Mouse (Mus musculus) erythroblast, adult 5-6 weeks (primary cell): ENCODE data around the gene Myo19. TPM values are rescaled to one million over a fixed set of nuclear protein-coding genes. Genes with fewer than 3 reads are reported as not detected.
A peak's percentile ranks its signal among the peaks of the same experiment; 100 is the strongest.
"Not testable (repeated sequence)": the region's sequence is repeated elsewhere in the genome, so short reads cannot be mapped to it uniquely, and the experiment has no call there.

ENCODE experiments used
- ATAC-seq: replicated peaks from 2 replicates; pipeline ENCODE4 v1.8.0; 2016; ENCODE audit warnings: moderate number of reproducible peaks, mild to moderate bottlenecking, moderate TSS enrichment, inconsistent platforms; ENCODE audit not compliant: poor library complexity, low FRiP score, severe bottlenecking
- total RNA-seq, 2 experiments: library from RNA; stranded (forward) in 1 of 2; stranded (reverse) in 1 of 2; fragments of 150-400 nt in 1 of 2; fragments of 200-764, 138-1000 nt in 1 of 2; gene quantifications; 2 replicates each; pipeline versions ENCODE4 v1.2.3 to v1.2.4; 2015 to 2017; ENCODE audit warnings: low replicate concordance in 2 of 2

Gene Myo19
- total RNA-seq (2015; ENCODE audit: low replicate concordance): 2.3 and 4.8 TPM in 2 replicates
- total RNA-seq (2017; ENCODE audit: low replicate concordance): 0.94 and 3.6 TPM in 2 replicates

GRCm38 (mm10) chr11:84879772-84880464, at the start of gene Myo19, which contains the start of gene Pigw:
Myo19 (plus strand) TSS chr11:84880148.
Pigw (minus strand) TSS chr11:84880285.
- peak; percentile 89 for ATAC-seq

GRCm38 (mm10) chr11:84839330-84839729, 40.6 kb upstream of the Myo19 start:
- no peak for ATAC-seq

- no peak for ATAC-seq
These were observed 33.0 kb upstream of the Myo19 start for GRCm38 (mm10) chr11:84846741-84847474.

GRCm38 (mm10) chr11:84847475-84848090, 32.4 kb upstream of the Myo19 start:
- no peak for ATAC-seq

GRCm38 (mm10) chr11:84855285-84855684, 24.7 kb upstream of the Myo19 start:
- no peak for ATAC-seq

- no peak for ATAC-seq
These were observed 14.7 kb upstream of the Myo19 start for GRCm38 (mm10) chr11:84865268-84865667.

GRCm38 (mm10) chr11:84867586-84867985, 12.4 kb upstream of the Myo19 start:
- no peak for ATAC-seq

GRCm38 (mm10) chr11:84868786-84869259, 11.1 kb upstream of the Myo19 start:
- no peak for ATAC-seq

GRCm38 (mm10) chr11:84869537-84870232, 10.3 kb upstream of the Myo19 start:
- ATAC-seq: peak; percentile 58

- ATAC-seq: peak; percentile 51
These were observed 9.5 kb upstream of the Myo19 start, which contains the start of gene Ggnbp2 for GRCm38 (mm10) chr11:84870337-84871043. Ggnbp2 (minus strand) TSS chr11:84870817.

- ATAC-seq: 0 out of 2 replicates have a peak, but pooled peaks have one; percentile 7
These were observed 8.9 kb upstream of the Myo19 start for GRCm38 (mm10) chr11:84871046-84871445.

- ATAC-seq: no peak
These were observed 8.3 kb upstream of the Myo19 start for GRCm38 (mm10) chr11:84871548-84872069.

GRCm38 (mm10) chr11:84873042-84873833, 6.7 kb upstream of the Myo19 start:
- peak; percentile 70 for ATAC-seq

- not testable (repeated sequence) for ATAC-seq
These were observed 3.9 kb upstream of the Myo19 start for GRCm38 (mm10) chr11:84876020-84876419.

GRCm38 (mm10) chr11:84879007-84879771, 759 bp upstream of the Myo19 start:
- ATAC-seq: no peak

GRCm38 (mm10) chr11:84880465-84880961, 565 bp downstream of the Myo19 start:
- ATAC-seq: peak; percentile 55

- ATAC-seq: peak; percentile 17; the same call in 1 of the 2 replicates
These were observed 1.0 kb downstream of the Myo19 start for GRCm38 (mm10) chr11:84880971-84881370.
